Mouse (Mus musculus): Measurements from ENCODE around the gene Abcg8. TPM values are rescaled to one million over a fixed set of nuclear protein-coding genes. Genes with fewer than 3 reads are reported as not detected.

Gene Abcg8
- total and polyA plus RNA-seq, 2 experiments from 2014 or later, result 0.10 to 0.17 TPM

DNA sequence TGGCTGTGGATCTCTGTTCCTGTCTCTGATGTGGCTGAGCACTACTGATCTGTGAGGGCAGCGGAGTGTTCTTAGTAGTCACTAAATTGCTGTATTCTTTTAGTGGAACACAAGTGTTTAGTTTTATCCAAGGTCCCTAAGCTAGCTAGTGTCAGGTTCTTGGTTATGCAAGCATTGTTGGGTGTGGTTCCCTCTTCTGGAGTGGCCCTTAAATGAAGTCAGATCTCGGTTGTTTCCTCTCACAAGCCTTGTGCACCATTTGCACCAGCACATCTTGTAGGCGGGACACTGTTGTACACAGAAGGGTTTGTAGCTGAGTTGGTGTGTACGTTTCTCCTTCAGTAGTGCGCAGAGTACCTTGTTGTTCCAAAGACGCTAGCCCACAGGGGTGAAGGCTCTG lies 38.1 kb upstream of the Abcg8 start:
- ATAC-seq (no peak), DNase-seq (no peak)
- H3K4me3 ChIP-seq (ENCODE audit: low read depth, low read length), result no peak overlapping the region
- no peak overlapping the region for H3K27ac ChIP-seq (ENCODE audit: low read depth, low read length)
- no peak overlapping the region for H3K9ac ChIP-seq
- H3K36me3 ChIP-seq (ENCODE audit: insufficient read depth), result no peaks in the 10 kb centered on the region
- H3K4me1 ChIP-seq (ENCODE audit: insufficient read depth), result no peaks in the 10 kb centered on the region
- TF ChIP-seq CTCF (IDR thresholded peaks at IDR 0.05; ENCODE audit: low read depth), result no peak
- H3K27me3 ChIP-seq (ENCODE audit: insufficient read depth, low read length), result no peaks in the 10 kb centered on the region
- no peak overlapping the region for H3K4me2 ChIP-seq (ENCODE audit: low read depth)
- WGBS, result 93% methylated on average over 6 of the region's 6 CpGs
- no peaks in the 10 kb centered on the region for H3K9me3 ChIP-seq (ENCODE audit: low read length)

DNA sequence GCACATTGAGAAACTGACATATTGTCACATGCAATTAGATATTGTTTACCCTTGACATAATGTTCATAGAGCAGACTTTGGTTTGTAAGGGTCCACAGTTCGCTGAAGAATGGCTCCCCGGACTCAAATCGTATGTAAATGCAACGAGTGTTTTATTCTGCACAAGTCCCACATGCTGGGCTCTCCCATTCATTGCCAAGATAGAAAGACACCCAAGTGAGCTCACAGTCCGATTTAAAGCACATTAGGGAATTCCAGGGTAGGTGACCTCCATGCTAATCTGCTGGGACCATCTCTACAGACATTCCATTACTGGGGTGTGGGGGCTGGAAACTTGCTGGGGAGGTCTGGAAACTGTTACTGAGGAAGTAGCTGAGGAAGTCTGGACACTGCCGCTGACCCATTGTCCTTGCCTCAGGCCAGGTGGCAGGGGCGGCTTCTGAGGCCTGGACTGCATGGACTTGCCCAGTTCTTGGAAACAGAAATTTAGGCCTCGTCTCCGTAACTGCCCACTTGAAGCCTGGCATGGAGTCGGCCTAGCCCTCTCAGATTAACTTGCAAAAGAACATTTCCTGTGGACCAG lies 36.2 kb upstream of the Abcg8 start:
- DNase-seq (no peak), ATAC-seq (no peak)
- 51% methylated on average over 10 of the region's 10 CpGs for WGBS
- H3K27me3 ChIP-seq (ENCODE audit: insufficient read depth, low read length), result no peaks in the 10 kb centered on the region
- H3K27ac ChIP-seq (ENCODE audit: low read depth, low read length), result no peak overlapping the region
- no peaks in the 10 kb centered on the region for H3K36me3 ChIP-seq (ENCODE audit: insufficient read depth)
- H3K9ac ChIP-seq, result no peak overlapping the region
- H3K9me3 ChIP-seq (ENCODE audit: low read length), result no peaks in the 10 kb centered on the region
- H3K4me1 ChIP-seq (ENCODE audit: insufficient read depth), result no peaks in the 10 kb centered on the region
- TF ChIP-seq CTCF (IDR thresholded peaks at IDR 0.05; ENCODE audit: low read depth), result no peak
- H3K4me2 ChIP-seq (ENCODE audit: low read depth), result no peak overlapping the region
- no peak overlapping the region for H3K4me3 ChIP-seq (ENCODE audit: low read depth, low read length)

DNA sequence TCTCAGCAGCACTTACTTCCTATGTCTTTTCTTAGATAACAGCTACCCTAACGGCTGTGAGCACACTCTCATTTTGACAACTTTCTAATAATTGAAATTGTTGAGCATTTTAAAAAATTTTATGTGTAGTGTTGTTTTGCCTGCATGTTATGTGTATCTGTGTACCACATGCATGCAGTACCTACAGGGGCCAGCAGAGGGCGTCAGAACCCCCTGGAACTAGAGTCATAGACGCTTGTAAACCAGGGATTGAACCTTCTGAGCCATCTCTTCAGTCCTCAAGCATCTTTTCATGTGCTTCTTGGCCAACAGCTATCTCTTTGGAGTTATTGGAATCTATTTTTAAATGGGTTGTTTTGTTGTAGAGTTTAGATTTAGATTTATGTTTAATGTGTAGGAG lies 34.2 kb upstream of the Abcg8 start:
- 36% methylated on average over 3 of the region's 3 CpGs for WGBS
- TF ChIP-seq CTCF (IDR thresholded peaks at IDR 0.05; ENCODE audit: low read depth), result peak; percentile 83
- Histone ChIP-seq H3K4me1 (ENCODE audit: insufficient read depth) (no peaks in the 10 kb centered on the region), H3K4me2 (ENCODE audit: low read depth) (no peak overlapping the region), H3K36me3 (ENCODE audit: insufficient read depth) (no peaks in the 10 kb centered on the region), H3K9me3 (ENCODE audit: low read length) (no peaks in the 10 kb centered on the region), H3K27me3 (ENCODE audit: insufficient read depth, low read length) (no peaks in the 10 kb centered on the region), H3K4me3 (ENCODE audit: low read depth, low read length) (no peak overlapping the region), H3K9ac (no peak overlapping the region), H3K27ac (ENCODE audit: low read depth, low read length) (no peak overlapping the region)
- DNase-seq (peak; percentile 62), ATAC-seq (no peak; the same call in 1 of the 2 replicates)

GRCm38 (mm10) chr17:84642324-84642723 lies 33.8 kb upstream of the Abcg8 start:
- Histone ChIP-seq H3K4me3 (ENCODE audit: low read depth, low read length) (no peak overlapping the region), H3K27me3 (ENCODE audit: insufficient read depth, low read length) (no peaks in the 10 kb centered on the region), H3K4me1 (ENCODE audit: insufficient read depth) (no peaks in the 10 kb centered on the region), H3K4me2 (ENCODE audit: low read depth) (no peak overlapping the region), H3K27ac (ENCODE audit: low read depth, low read length) (no peak overlapping the region), H3K9me3 (ENCODE audit: low read length) (no peaks in the 10 kb centered on the region), H3K9ac (no peak overlapping the region), H3K36me3 (ENCODE audit: insufficient read depth) (no peaks in the 10 kb centered on the region)
- DNase-seq, result no peak
- no peak for TF ChIP-seq CTCF (IDR thresholded peaks at IDR 0.05; ENCODE audit: low read depth)
- no peak for ATAC-seq
- WGBS, result 87% methylated on average over 9 of the region's 9 CpGs

DNA sequence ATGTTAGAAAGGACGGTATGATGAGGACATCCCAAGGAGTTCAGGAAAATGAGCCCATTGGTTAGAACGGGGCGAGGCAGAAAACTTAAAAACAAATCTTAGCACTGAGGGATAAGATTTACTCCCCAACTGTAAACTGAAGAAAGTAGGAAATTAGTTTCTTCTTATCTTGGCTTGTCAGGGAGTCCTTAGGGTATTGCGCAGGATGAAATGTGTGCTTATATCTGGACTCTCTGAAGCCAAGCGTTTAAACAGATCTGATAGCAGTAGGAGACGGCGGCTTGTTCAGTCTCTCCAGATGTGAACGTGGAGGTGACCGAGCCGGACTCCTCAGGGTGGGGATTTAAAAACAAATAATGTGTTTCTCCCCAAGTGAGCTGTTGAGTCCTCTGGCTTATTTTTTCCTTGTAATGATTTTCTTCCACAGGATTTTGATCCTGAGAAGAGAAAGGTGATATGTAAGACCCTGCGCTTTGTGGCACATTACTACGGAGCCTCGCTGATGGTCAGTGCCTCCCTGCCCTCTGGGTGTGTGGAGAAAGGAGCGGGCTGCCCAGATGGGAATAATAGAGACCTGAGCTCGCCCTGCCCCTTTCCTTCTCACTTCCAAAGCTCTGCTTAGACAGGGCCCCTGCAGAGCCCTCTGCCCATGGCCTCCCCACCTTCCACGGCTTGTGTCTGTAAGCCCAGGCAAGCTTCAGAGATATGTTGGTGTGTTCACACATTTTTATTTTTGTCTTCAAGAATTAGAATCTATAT lies 31.6 kb upstream of the Abcg8 start:
- DNase-seq (no peak), ATAC-seq (no peak)
- no peak overlapping the region for H3K27ac ChIP-seq (ENCODE audit: low read depth, low read length)

GRCm38 (mm10) chr17:84645119-84645518 lies 31.0 kb upstream of the Abcg8 start:
- H3K27ac ChIP-seq (ENCODE audit: low read depth, low read length), result no peak overlapping the region
- no peaks in the 10 kb centered on the region for H3K27me3 ChIP-seq (ENCODE audit: insufficient read depth, low read length)
- H3K4me3 ChIP-seq (ENCODE audit: low read depth, low read length), result no peak overlapping the region
- WGBS, result 31% methylated on average over 9 of the region's 9 CpGs
- no peaks in the 10 kb centered on the region for H3K36me3 ChIP-seq (ENCODE audit: insufficient read depth)
- H3K4me1 ChIP-seq (ENCODE audit: insufficient read depth), result no peaks in the 10 kb centered on the region
- H3K9me3 ChIP-seq (ENCODE audit: low read length), result no peaks in the 10 kb centered on the region
- ATAC-seq (no peak), DNase-seq (no peak)
- no peak overlapping the region for H3K4me2 ChIP-seq (ENCODE audit: low read depth)
- TF ChIP-seq CTCF (IDR thresholded peaks at IDR 0.05; ENCODE audit: low read depth), result no peak
- no peak overlapping the region for H3K9ac ChIP-seq

More for the DNA sequence above, 31.6 kb upstream of the Abcg8 start:
- no peak for TF ChIP-seq CTCF (IDR thresholded peaks at IDR 0.05; ENCODE audit: low read depth)
- WGBS, result 64% methylated on average over 16 of the region's 16 CpGs
- Histone ChIP-seq H3K9ac (no peak overlapping the region), H3K4me3 (ENCODE audit: low read depth, low read length) (no peak overlapping the region), H3K36me3 (ENCODE audit: insufficient read depth) (no peaks in the 10 kb centered on the region), H3K27me3 (ENCODE audit: insufficient read depth, low read length) (no peaks in the 10 kb centered on the region), H3K4me1 (ENCODE audit: insufficient read depth) (no peaks in the 10 kb centered on the region), H3K9me3 (ENCODE audit: low read length) (no peaks in the 10 kb centered on the region), H3K4me2 (ENCODE audit: low read depth) (no peak overlapping the region)

- ATAC-seq, result no peak
- Histone ChIP-seq H3K27me3 (ENCODE audit: insufficient read depth, low read length) (no peaks in the 10 kb centered on the region), H3K36me3 (ENCODE audit: insufficient read depth) (no peaks in the 10 kb centered on the region), H3K27ac (ENCODE audit: low read depth, low read length) (no peak overlapping the region), H3K4me1 (ENCODE audit: insufficient read depth) (no peaks in the 10 kb centered on the region), H3K9ac (no peak overlapping the region), H3K9me3 (ENCODE audit: low read length) (no peaks in the 10 kb centered on the region), H3K4me3 (ENCODE audit: low read depth, low read length) (no peak overlapping the region), H3K4me2 (ENCODE audit: low read depth) (no peak overlapping the region)
- no peak for TF ChIP-seq CTCF (IDR thresholded peaks at IDR 0.05; ENCODE audit: low read depth)
- DNase-seq, result no peak
- WGBS, result 22% methylated on average over 4 of the region's 7 CpGs
These were observed 30.2 kb upstream of the Abcg8 start for GRCm38 (mm10) chr17:84645894-84646293.
